Mouse (Mus musculus): Measurements from ENCODE around the gene Mgea5. TPM values are rescaled to one million over a fixed set of nuclear protein-coding genes. Genes with fewer than 3 reads are reported as not detected.

The Mgea5 gene
- polyA plus RNA-seq, 1 experiment, result 2.3 TPM

DNA sequence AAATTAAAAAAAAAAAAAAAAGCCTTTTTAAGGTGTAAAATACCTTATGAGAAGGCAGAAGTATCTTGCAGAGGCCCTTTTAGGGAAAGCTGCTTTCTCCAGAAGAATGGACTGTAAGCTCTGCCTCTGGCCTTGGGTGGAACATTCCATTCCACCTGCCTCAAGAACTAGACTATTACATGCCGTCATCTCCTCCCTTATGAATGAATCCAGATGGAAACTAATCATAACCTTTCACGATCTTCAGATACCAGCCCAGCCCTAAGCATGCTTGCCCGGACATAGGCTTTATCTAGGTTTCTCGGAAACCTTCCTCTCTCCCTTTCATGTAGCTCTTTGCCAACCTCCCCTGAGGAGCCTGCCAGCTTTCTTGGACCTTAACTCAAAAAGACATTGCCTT lies 4.7 kb upstream of the Mgea5 start:
- Histone ChIP-seq H3K9me3 (ENCODE audit: control insufficient read depth, low read length) (no peaks in the 10 kb centered on the region), H3K36me3 (ENCODE audit: control insufficient read depth) (no peaks in the 10 kb centered on the region; the same call in 1 of the 2 replicates), H3K4me1 (ENCODE audit: control insufficient read depth) (peaks cover 49% of the 10 kb centered on the region), H3K4me3 (replicated peaks) (no peak overlapping the region), H3K27me3 (ENCODE audit: control insufficient read depth) (no peaks in the 10 kb centered on the region)
- TF ChIP-seq TAL1 (IDR thresholded peaks at IDR 0.05; ENCODE audit: low read length) (no peak), GATA1 (IDR thresholded peaks at IDR 0.05; ENCODE audit: low read length) (no peak)

GRCm38 (mm10) chr19:45787450-45787849 lies 3.8 kb upstream of the Mgea5 start:
- no peak overlapping the region for H3K4me3 ChIP-seq (replicated peaks)
- no peaks in the 10 kb centered on the region for H3K9me3 ChIP-seq (ENCODE audit: control insufficient read depth, low read length)
- H3K36me3 ChIP-seq (ENCODE audit: control insufficient read depth), result no peaks in the 10 kb centered on the region; the same call in 1 of the 2 replicates
- peaks cover 52% of the 10 kb centered on the region for H3K4me1 ChIP-seq (ENCODE audit: control insufficient read depth)
- H3K27me3 ChIP-seq (ENCODE audit: control insufficient read depth), result no peaks in the 10 kb centered on the region
- TF ChIP-seq GATA1 (IDR thresholded peaks at IDR 0.05; ENCODE audit: low read length), result no peak

DNA sequence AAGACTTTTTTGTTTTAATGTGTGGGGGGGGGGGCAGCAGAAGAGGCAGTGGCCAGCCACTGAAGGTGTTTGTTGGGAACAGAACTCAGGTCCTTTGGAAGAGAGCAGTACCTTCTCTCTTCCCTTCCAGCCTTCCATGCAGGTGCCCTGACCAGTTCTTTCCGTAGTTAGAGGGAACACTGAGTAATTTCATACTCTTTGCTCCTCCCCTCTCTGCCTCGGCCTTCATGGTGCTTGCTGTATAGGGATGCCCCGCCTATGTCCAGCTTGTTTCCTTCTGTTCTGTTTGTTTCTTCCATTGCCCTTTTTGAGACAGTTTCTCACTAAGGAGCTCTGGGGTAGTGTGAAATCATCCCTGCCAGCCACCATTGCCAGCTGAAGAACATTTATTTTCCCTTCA lies 1.8 kb upstream of the Mgea5 start:
- no peak overlapping the region for H3K4me3 ChIP-seq (replicated peaks)
- H3K36me3 ChIP-seq (ENCODE audit: control insufficient read depth), result peaks cover 13% of the 10 kb centered on the region
- H3K9me3 ChIP-seq (ENCODE audit: control insufficient read depth, low read length), result no peaks in the 10 kb centered on the region
- no peaks in the 10 kb centered on the region for H3K27me3 ChIP-seq (ENCODE audit: control insufficient read depth)
- TF ChIP-seq GATA1 (IDR thresholded peaks at IDR 0.05; ENCODE audit: low read length), result no peak
- no peak for TF ChIP-seq TAL1 (IDR thresholded peaks at IDR 0.05; ENCODE audit: low read length)
- H3K4me1 ChIP-seq (ENCODE audit: control insufficient read depth), result peaks cover 62% of the 10 kb centered on the region

- H3K27me3 ChIP-seq (ENCODE audit: control insufficient read depth), result no peaks in the 10 kb centered on the region
- TF ChIP-seq TAL1 (IDR thresholded peaks at IDR 0.05; ENCODE audit: low read length) (no peak), GATA1 (IDR thresholded peaks at IDR 0.05; ENCODE audit: low read length) (no peak)
- no peaks in the 10 kb centered on the region for H3K9me3 ChIP-seq (ENCODE audit: control insufficient read depth, low read length)
- peak overlapping the region; percentile 100 for H3K4me3 ChIP-seq (replicated peaks)
- H3K4me1 ChIP-seq (ENCODE audit: control insufficient read depth), result peaks cover 61% of the 10 kb centered on the region
- peaks cover 27% of the 10 kb centered on the region for H3K36me3 ChIP-seq (ENCODE audit: control insufficient read depth)
Measured at GRCm38 (mm10) chr19:45783933-45784576, 418 bp upstream of the Mgea5 start.

- Histone ChIP-seq H3K4me3 (replicated peaks) (peak overlapping the region; percentile 100), H3K4me1 (ENCODE audit: control insufficient read depth) (peaks cover 56% of the 10 kb centered on the region), H3K9me3 (ENCODE audit: control insufficient read depth, low read length) (no peaks in the 10 kb centered on the region), H3K27me3 (ENCODE audit: control insufficient read depth) (no peaks in the 10 kb centered on the region), H3K36me3 (ENCODE audit: control insufficient read depth) (peaks cover 43% of the 10 kb centered on the region)
- no peak for TF ChIP-seq GATA1 (IDR thresholded peaks at IDR 0.05; ENCODE audit: low read length)
- TF ChIP-seq TAL1 (IDR thresholded peaks at IDR 0.05; ENCODE audit: low read length), result no peak
Measured at GRCm38 (mm10) chr19:45782315-45783001, 1.2 kb downstream of the Mgea5 start.

DNA sequence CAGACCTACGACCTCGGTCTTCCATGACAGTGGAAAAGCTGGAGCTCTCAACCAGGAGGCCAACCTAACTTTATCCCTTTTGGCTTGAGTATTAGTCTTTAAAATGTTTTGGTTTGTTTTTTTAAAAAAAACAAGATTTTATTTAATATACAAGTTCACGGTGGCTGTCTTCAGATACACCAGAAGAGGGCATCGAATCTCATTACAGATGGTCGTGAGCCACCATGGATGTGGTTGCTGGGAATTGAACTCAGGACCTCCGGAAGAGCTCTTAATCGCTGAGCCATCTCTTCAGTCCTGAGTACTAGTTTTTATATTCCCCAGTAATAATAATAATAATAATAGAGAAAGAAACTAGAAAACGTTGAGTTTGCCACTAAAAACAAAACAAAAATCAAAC lies 2.0 kb downstream of the Mgea5 start:
- no peaks in the 10 kb centered on the region for H3K9me3 ChIP-seq (ENCODE audit: control insufficient read depth, low read length)
- peaks cover 51% of the 10 kb centered on the region for H3K36me3 ChIP-seq (ENCODE audit: control insufficient read depth)
- TF ChIP-seq TAL1 (IDR thresholded peaks at IDR 0.05; ENCODE audit: low read length), result no peak
- TF ChIP-seq GATA1 (IDR thresholded peaks at IDR 0.05; ENCODE audit: low read length), result no peak
- H3K4me1 ChIP-seq (ENCODE audit: control insufficient read depth), result peaks cover 51% of the 10 kb centered on the region
- peak overlapping the region; percentile 100 for H3K4me3 ChIP-seq (replicated peaks)
- no peaks in the 10 kb centered on the region for H3K27me3 ChIP-seq (ENCODE audit: control insufficient read depth)

DNA sequence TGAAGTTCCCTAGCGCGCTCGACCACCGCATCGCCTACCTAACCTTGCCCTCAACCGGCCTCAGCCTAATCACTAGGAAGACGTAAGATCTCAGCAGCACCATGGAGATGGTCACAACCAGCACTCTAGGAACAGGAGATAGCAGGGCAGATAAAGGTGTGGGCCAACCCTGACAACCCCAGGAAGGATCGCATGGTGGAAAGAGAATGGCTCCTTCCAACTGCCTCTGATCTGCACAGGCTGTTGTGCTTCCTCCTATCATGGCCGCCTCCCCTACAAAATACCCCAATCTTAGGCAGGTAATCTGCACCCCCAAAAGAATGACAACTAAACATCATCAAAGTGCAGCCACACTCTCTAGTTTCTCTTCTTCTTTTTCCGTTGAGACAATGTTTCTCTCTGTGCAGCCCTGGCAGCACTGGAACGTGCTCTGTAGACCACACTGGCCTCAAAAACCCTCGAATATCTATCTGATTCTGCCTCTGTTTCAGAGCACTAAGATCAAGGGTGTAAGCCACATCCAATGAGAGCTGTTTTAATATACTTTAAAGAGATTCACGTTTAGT lies 3.2 kb downstream of the Mgea5 start:
- peaks cover 46% of the 10 kb centered on the region for H3K4me1 ChIP-seq (ENCODE audit: control insufficient read depth)
- H3K27me3 ChIP-seq (ENCODE audit: control insufficient read depth), result no peaks in the 10 kb centered on the region
- TF ChIP-seq GATA1 (IDR thresholded peaks at IDR 0.05; ENCODE audit: low read length) (no peak), TAL1 (IDR thresholded peaks at IDR 0.05; ENCODE audit: low read length) (no peak)
- peaks cover 63% of the 10 kb centered on the region for H3K36me3 ChIP-seq (ENCODE audit: control insufficient read depth)
- peak overlapping the region; percentile 100 for H3K4me3 ChIP-seq (replicated peaks)
- no peaks in the 10 kb centered on the region for H3K9me3 ChIP-seq (ENCODE audit: control insufficient read depth, low read length)

GRCm38 (mm10) chr19:45775486-45775885 lies 8.2 kb downstream of the Mgea5 start:
- Histone ChIP-seq H3K27me3 (ENCODE audit: control insufficient read depth) (no peaks in the 10 kb centered on the region), H3K36me3 (ENCODE audit: control insufficient read depth) (peaks cover 99% of the 10 kb centered on the region), H3K4me3 (replicated peaks) (no peak overlapping the region), H3K4me1 (ENCODE audit: control insufficient read depth) (peaks cover 11% of the 10 kb centered on the region), H3K9me3 (ENCODE audit: control insufficient read depth, low read length) (no peaks in the 10 kb centered on the region)
- TF ChIP-seq TAL1 (IDR thresholded peaks at IDR 0.05; ENCODE audit: low read length), result no peak
- TF ChIP-seq GATA1 (IDR thresholded peaks at IDR 0.05; ENCODE audit: low read length), result no peak

DNA sequence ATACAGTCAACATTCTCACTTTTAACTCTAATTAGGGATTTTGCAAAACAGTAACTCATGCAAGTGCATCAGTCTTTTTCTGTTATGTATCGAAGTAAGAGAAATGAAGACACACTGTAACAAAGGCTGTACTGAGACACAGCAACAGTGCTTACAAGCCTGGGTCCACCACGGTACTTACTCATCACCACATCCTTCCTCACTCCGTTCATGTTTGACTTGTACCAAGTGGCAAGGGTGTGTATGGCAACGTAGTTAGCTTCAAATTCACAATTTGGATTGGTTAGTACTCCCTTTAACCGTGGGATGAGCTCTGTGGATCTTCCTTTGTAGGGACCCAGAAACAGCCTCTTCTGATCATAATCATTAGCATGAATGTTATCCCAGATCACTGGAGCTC lies 12.1 kb downstream of the Mgea5 start:
- TF ChIP-seq TAL1 (IDR thresholded peaks at IDR 0.05; ENCODE audit: low read length) (no peak), GATA1 (IDR thresholded peaks at IDR 0.05; ENCODE audit: low read length) (no peak)
- Histone ChIP-seq H3K27me3 (ENCODE audit: control insufficient read depth) (no peaks in the 10 kb centered on the region), H3K4me1 (ENCODE audit: control insufficient read depth) (0 out of 2 replicates have a peak, but pooled peaks cover 1% of the 10 kb centered on the region), H3K9me3 (ENCODE audit: control insufficient read depth, low read length) (no peaks in the 10 kb centered on the region), H3K36me3 (ENCODE audit: control insufficient read depth) (peaks cover 99% of the 10 kb centered on the region), H3K4me3 (replicated peaks) (no peak overlapping the region)
